ENCODE assay signal across 23 mouse cellular contexts in the genomic region with DNA sequence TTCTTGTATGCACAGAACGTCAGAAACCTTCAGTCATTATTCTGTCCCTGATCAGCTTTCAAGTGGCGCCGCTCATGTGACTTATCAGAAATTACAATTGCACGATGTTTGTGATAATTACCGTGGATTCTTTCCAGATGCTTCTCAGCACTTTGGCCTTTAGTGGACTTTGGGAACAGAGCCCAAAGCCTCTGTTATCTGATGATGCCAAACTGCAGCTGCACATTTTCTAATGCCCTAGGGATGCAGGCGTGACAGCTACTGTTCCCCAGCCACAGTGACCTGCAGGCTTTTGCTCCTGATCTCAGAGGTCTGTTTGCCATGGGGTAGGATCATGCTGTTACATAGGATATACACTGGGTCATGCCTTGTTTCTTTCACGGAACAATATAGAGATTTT.
DNase-seq lines count a peak whose midpoint lies in the region; ATAC-seq and TF ChIP-seq lines count a peak whose summit lies in the region.
"Had no signal": no experiment of that assay in that cellular context is flagged by ENCODE, and none has a peak within 500 bp of the region (broad histone marks: within the 10 kb centered on the region; RNA-seq: fewer than 3 reads in every experiment).

No protein-coding gene starts in this region.

- no peak overlapping the region for H3K4me3 ChIP-seq in MEL (ENCODE audit: control insufficient read depth in 1 of 2, insufficient read depth in 1 of 2, low read depth in 2 of 2, low read length in 2 of 2)
- H3K4me3 ChIP-seq in cerebellum, adult 2 months (replicated peaks; ENCODE audit: insufficient read depth, low read depth, low read length), result no peak overlapping the region
- H3K4me3 ChIP-seq: heart, embryonic 13.5 days; hindbrain, embryonic 15.5 days; intestine, embryonic 15.5 days; layer of hippocampus, adult 2 months; megakaryocyte, embryonic 14.5 days; neural tube, embryonic 13.5 days; stomach, embryonic 15.5 days had no signal

- H3K4me1 ChIP-seq in MEL (ENCODE audit: control insufficient read depth in 1 of 2, insufficient read depth in 2 of 2, low read length in 2 of 2), result peaks cover 4 to 6% of the 10 kb centered on the region in 2 experiments; a peak in 2 of 4 replicates
- no peaks in the 10 kb centered on the region for H3K4me1 ChIP-seq in cerebellum, adult 2 months (ENCODE audit: control insufficient read depth, insufficient read depth, low read length)
- H3K4me1 ChIP-seq: hindbrain, embryonic 15.5 days; intestine, embryonic 15.5 days; stomach, embryonic 15.5 days had no signal

- 61% methylated on average over 7 of the region's 7 CpGs for WGBS in cerebellum, adult 2 months

- no peak for TF ChIP-seq CTCF in MEL (IDR thresholded peaks at IDR 0.05 in 2 of 3, conservative IDR thresholded peaks at IDR 0.05 in 1 of 3; ENCODE audit: control insufficient read depth in 1 of 3, insufficient read depth in 1 of 3, low read depth in 2 of 3, low read length in 3 of 3, poor library complexity in 1 of 3, severe bottlenecking in 1 of 3)
- no peak for TF ChIP-seq CTCF in cerebellum, adult 2 months (IDR thresholded peaks at IDR 0.05; ENCODE audit: borderline replicate concordance, insufficient read depth, low read depth, low read length)

- no peak for TF ChIP-seq RAD21 in MEL (IDR thresholded peaks at IDR 0.05; ENCODE audit: low read depth, low read length)

- TF ChIP-seq POLR2A in MEL (IDR thresholded peaks at IDR 0.05; ENCODE audit: control insufficient read depth in 1 of 2, insufficient read depth in 1 of 2, low read depth in 1 of 2, low read length in 2 of 2, poor library complexity in 1 of 2), result no peak
- TF ChIP-seq POLR2A in cerebellum, adult 2 months (IDR thresholded peaks at IDR 0.05; ENCODE audit: borderline replicate concordance, insufficient read depth, low read length), result no peak

- no peaks in the 10 kb centered on the region for H3K79me2 ChIP-seq in MEL (ENCODE audit: control insufficient read depth, insufficient read depth, low read length, poor library complexity)

- no peak overlapping the region for H3K27ac ChIP-seq in MEL (ENCODE audit: control insufficient read depth, low read depth, low read length)
- H3K27ac ChIP-seq in cerebellum, adult 2 months (ENCODE audit: insufficient read depth, low read length), result no peak overlapping the region
- H3K27ac ChIP-seq: heart, embryonic 13.5 days; hindbrain, embryonic 15.5 days; intestine, embryonic 15.5 days; layer of hippocampus, adult 2 months; neural tube, embryonic 13.5 days; stomach, embryonic 15.5 days had no signal

- peak; percentile 20 for DNase-seq in adrenal gland, postnatal 14 days
- DNase-seq in adrenal gland, postnatal 36 days, result no peak
- peak; percentile 15 to 20 for DNase-seq in kidney, postnatal 36 days
- no peak for DNase-seq in kidney, adult 8-10 months
- no peak for DNase-seq in MEL (ENCODE audit: low read depth, low spot score)
- no peak for DNase-seq in cerebellum, postnatal 10 days
- no peak for DNase-seq in cerebellum, adult 2 months
- DNase-seq: adrenal gland, adult 2 months; cerebellum, adult 18-20 months; gastrocnemius, postnatal 10 days; liver; lung, adult 18-20 months; lung, postnatal 14 days; thymus, adult 18-20 months; thymus, postnatal 4 days had no signal

- no peaks in the 10 kb centered on the region for H3K27me3 ChIP-seq in MEL (ENCODE audit: control insufficient read depth in 1 of 2, insufficient read depth in 2 of 2, low read length in 2 of 2)
- H3K27me3 ChIP-seq in cerebellum, adult 2 months (ENCODE audit: control insufficient read depth, insufficient read depth, low read length), result no peaks in the 10 kb centered on the region
- H3K27me3 ChIP-seq: heart, embryonic 13.5 days; hindbrain, embryonic 15.5 days; intestine, embryonic 15.5 days; megakaryocyte, embryonic 14.5 days; neural tube, embryonic 13.5 days; stomach, embryonic 15.5 days had no signal

- H3K36me3 ChIP-seq in MEL (ENCODE audit: control insufficient read depth in 1 of 2, insufficient read depth in 2 of 2, low read length in 2 of 2), result peaks cover 0 to 6% of the 10 kb centered on the region in 2 experiments; a peak in 2 of 4 replicates
- H3K36me3 ChIP-seq: heart, embryonic 13.5 days; hindbrain, embryonic 15.5 days; intestine, embryonic 15.5 days; neural tube, embryonic 13.5 days; stomach, embryonic 15.5 days had no signal

- H3K9ac ChIP-seq in MEL (ENCODE audit: control insufficient read depth, low read depth, low read length, poor library complexity, severe bottlenecking), result no peak overlapping the region
- H3K9ac ChIP-seq: heart, embryonic 13.5 days; hindbrain, embryonic 15.5 days; intestine, embryonic 15.5 days; neural tube, embryonic 13.5 days; stomach, embryonic 15.5 days had no signal

- peak; percentile 44 for ATAC-seq in megakaryocyte progenitor cell, adult 5-6 weeks (replicated peaks; ENCODE audit: poor library complexity)
- ATAC-seq: intestine, embryonic 15.5 days had no signal

- no peaks in the 10 kb centered on the region for H3K9me3 ChIP-seq in MEL (replicated peaks; ENCODE audit: insufficient read depth, low read length)
- H3K9me3 ChIP-seq: heart, embryonic 13.5 days; hindbrain, embryonic 15.5 days; intestine, embryonic 15.5 days; megakaryocyte, embryonic 14.5 days; neural tube, embryonic 13.5 days; stomach, embryonic 15.5 days had no signal

- no peak for TF ChIP-seq EP300 in MEL (IDR thresholded peaks at IDR 0.05; ENCODE audit: low read depth in 1 of 2, low read length in 2 of 2)

TF ChIP-seq in MEL, 35 proteins besides CTCF, POLR2A, EP300 and RAD21:
- TF ChIP-seq E2F4 (IDR thresholded peaks at IDR 0.05; ENCODE audit: borderline replicate concordance, low read depth, low read length) (no peak), MEF2A (IDR thresholded peaks at IDR 0.05; ENCODE audit: extremely low read depth, insufficient replicate concordance, low read depth, low read length, poor library complexity, severe bottlenecking) (no peak), TAL1 (IDR thresholded peaks at IDR 0.05; ENCODE audit: low read length) (no peak), GATA1 (IDR thresholded peaks at IDR 0.05; ENCODE audit: low read depth, low read length) (peak; percentile 28; the same call in 1 of the 2 replicates), BHLHE40 (IDR thresholded peaks at IDR 0.05; ENCODE audit: borderline replicate concordance, low read depth, low read length) (peak; percentile 21; the same call in 1 of the 2 replicates), NELFE (IDR thresholded peaks at IDR 0.05; ENCODE audit: low read depth, low read length) (no peak), ZC3H11A (IDR thresholded peaks at IDR 0.05; ENCODE audit: low read depth, low read length) (no peak), SIN3A (IDR thresholded peaks at IDR 0.05; ENCODE audit: low read length) (no peak), MYC (IDR thresholded peaks at IDR 0.05; ENCODE audit: low read depth, low read length) (no peak), KAT2A (conservative IDR thresholded peaks at IDR 0.05; ENCODE audit: low read depth, low read length) (no peak), MAX (IDR thresholded peaks at IDR 0.05; ENCODE audit: low read length) (no peak), ELF1 (IDR thresholded peaks at IDR 0.05; ENCODE audit: low read depth, low read length) (no peak), CHD1 (IDR thresholded peaks at IDR 0.05; ENCODE audit: low read depth, low read length) (no peak), SMC3 (IDR thresholded peaks at IDR 0.05; ENCODE audit: low read depth, low read length) (no peak), USF1 (IDR thresholded peaks at IDR 0.05; ENCODE audit: low read depth, low read length) (peak; percentile 31; the same call in 1 of the 2 replicates)

Comparison
In these comparisons a context has a peak if more than half of its experiments do, and no peak if none do; other contexts are left out.
1. DNase-seq: peak in adrenal gland, postnatal 14 days (single experiment) and kidney, postnatal 36 days (2 of 2); none in adrenal gland, postnatal 36 days (0 of 2), kidney, adult 8-10 months (0 of 2), MEL (single experiment), cerebellum, postnatal 10 days (0 of 2) and cerebellum, adult 2 months (0 of 2).